Mouse (Mus musculus): ENCODE data around the gene Fam129b. TPM values are rescaled to one million over a fixed set of nuclear protein-coding genes. Genes with fewer than 3 reads are reported as not detected.

Gene Fam129b
- total RNA-seq, 2 experiments from 2014 or later: 24.4 to 31.4 TPM

DNA sequence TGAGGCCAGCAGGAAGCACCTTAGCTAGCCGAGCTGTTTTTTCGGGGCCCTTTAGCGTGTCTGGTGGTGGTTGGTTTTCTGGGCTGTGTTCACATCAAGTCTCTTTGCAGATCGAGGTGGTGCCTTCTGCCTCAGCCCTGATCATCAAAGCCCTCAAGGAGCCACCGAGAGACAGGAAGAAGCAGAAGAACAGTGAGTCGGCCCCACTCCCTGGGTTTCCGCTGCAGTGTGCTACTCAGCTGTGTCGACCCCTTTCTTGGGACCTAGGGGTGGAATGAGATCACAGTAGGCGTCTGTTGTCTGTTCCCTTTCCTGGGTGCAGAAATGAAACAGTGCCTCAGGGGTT, 86.9 kb downstream of the Fam129b start:
- intact Hi-C loops (cut with DNase I): no loop called here
- peak overlapping the region; percentile 73 for H3K4me3 ChIP-seq
- TF ChIP-seq CTCF (IDR thresholded peaks at IDR 0.05): no peak
- H3K27ac ChIP-seq: peak overlapping the region; percentile 92; the same call in 1 of the 2 replicates
- DNase-seq (ENCODE audit: extremely low spot score in 1 of 2, low spot score in 2 of 2): no peak

- Histone ChIP-seq H3K4me3 (no peak overlapping the region), H3K27ac (no peak overlapping the region)
- intact Hi-C loops (cut with DNase I): no loop called here
- no peak for TF ChIP-seq CTCF (IDR thresholded peaks at IDR 0.05)
- DNase-seq (ENCODE audit: extremely low spot score in 1 of 2, low spot score in 2 of 2): no peak
Measured at GRCm38 (mm10) chr2:32963544-32963943, 87.6 kb downstream of the Fam129b start.

DNA sequence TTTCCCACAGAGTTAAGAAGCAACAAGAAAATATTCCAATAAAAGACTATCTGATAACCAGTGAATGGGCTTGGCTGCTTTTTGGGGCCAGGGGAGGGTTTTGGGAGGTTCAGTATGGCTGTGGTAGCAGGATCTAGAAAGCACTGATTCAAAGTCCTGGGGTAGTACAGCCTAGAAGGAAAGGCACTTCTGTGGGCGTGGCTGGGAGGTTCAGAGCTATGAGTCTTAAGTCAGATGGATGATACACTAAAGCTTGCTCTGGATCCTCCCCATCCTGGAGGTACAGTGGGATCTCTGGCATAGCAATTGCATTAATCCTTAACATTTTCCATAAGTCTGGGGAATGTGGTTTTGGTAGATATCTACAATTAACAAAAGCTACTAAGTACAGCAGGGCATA, 88.1 kb downstream of the Fam129b start:
- Histone ChIP-seq H3K4me3 (no peak overlapping the region), H3K27ac (no peak overlapping the region)
- no peak for DNase-seq (ENCODE audit: extremely low spot score in 1 of 2, low spot score in 2 of 2)
- intact Hi-C loops (cut with DNase I): no loop called here
- TF ChIP-seq CTCF (IDR thresholded peaks at IDR 0.05): no peak

DNA sequence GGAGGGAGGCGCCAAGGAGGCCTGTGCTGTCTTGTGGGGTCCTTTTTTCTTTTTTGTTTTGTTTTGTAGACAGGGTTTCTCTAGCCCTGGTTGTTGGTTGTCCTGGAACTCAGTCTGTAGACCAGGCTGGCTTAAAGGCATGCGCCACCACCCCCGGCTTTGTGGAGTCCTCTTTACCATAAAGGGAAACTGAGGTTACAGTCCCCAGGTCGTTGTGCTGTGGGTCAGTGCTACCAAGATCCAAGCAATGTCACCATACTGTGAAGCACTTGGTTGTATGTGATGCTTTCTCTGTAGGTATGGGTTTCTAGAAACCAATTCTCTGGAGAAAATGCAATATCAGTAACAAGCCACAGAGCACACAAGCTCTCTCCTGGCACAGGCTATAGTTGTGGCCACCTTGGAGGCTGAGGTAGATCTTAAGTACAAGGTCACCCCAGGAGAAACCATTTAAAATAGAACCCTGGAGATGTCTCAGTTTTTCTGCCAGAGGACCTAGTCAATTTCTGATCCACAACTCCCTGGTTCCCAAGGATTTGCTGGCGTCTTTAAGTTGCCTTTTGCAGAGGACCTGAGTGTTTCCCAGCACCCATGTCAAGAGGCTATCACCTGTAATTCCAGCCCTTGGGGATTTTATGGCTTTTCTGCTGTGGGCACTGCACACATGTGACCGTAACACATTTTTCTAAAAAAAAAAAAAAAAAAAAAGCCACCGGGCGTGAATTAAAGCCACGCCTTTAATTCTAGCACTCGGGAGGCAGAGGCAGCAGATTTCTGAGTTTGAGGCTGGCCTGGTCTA, 88.9 kb downstream of the Fam129b start:
- intact Hi-C loops (cut with DNase I): no loop called here
- TF ChIP-seq CTCF (IDR thresholded peaks at IDR 0.05): no peak
- Histone ChIP-seq H3K4me3 (no peak overlapping the region), H3K27ac (no peak overlapping the region)
- no peak for DNase-seq (ENCODE audit: extremely low spot score in 1 of 2, low spot score in 2 of 2)

DNA sequence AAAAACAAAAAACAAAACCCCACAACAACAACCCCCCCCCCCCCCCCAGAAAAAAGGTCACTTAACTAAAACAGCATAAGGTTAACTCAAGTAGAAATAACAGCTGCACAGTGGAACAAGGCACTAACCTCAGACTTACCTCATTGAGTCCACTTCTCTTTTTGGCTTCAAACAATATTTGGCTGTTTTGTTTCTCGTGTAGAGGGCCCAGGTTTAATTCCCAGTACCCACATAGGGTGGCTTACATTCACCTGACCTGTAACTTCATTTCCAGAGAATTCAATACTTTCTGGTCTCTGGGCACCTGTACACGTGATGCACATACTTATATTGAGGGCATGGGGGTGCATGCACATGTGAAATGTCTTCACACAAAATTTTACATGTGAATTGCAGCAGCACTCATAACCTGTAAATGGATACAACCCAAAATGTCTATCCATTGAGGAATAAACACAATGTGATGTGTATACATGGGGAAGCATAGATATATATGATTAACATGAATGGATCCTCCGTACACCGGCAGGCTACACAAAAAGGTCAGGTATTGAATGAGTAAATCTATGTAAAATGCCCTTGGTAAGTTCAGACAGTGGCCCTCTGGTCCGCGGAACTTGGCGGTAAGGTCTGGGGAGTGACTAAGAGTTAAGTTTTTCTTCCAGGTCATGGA, 89.7 kb downstream of the Fam129b start:
- TF ChIP-seq CTCF (IDR thresholded peaks at IDR 0.05): no peak
- DNase-seq (ENCODE audit: extremely low spot score in 1 of 2, low spot score in 2 of 2): no peak
- intact Hi-C loops (cut with DNase I): no loop called here
- no peak overlapping the region; the same call in 1 of the 2 replicates for H3K27ac ChIP-seq
- no peak overlapping the region for H3K4me3 ChIP-seq

- no peak for TF ChIP-seq CTCF (IDR thresholded peaks at IDR 0.05)
- DNase-seq (ENCODE audit: extremely low spot score in 1 of 2, low spot score in 2 of 2): no peak
- H3K27ac ChIP-seq: peak overlapping the region; percentile 99
- intact Hi-C loops (cut with DNase I): no loop called here
- H3K4me3 ChIP-seq: peak overlapping the region; percentile 70
Measured at GRCm38 (mm10) chr2:32966184-32966688, 90.3 kb downstream of the Fam129b start.

DNA sequence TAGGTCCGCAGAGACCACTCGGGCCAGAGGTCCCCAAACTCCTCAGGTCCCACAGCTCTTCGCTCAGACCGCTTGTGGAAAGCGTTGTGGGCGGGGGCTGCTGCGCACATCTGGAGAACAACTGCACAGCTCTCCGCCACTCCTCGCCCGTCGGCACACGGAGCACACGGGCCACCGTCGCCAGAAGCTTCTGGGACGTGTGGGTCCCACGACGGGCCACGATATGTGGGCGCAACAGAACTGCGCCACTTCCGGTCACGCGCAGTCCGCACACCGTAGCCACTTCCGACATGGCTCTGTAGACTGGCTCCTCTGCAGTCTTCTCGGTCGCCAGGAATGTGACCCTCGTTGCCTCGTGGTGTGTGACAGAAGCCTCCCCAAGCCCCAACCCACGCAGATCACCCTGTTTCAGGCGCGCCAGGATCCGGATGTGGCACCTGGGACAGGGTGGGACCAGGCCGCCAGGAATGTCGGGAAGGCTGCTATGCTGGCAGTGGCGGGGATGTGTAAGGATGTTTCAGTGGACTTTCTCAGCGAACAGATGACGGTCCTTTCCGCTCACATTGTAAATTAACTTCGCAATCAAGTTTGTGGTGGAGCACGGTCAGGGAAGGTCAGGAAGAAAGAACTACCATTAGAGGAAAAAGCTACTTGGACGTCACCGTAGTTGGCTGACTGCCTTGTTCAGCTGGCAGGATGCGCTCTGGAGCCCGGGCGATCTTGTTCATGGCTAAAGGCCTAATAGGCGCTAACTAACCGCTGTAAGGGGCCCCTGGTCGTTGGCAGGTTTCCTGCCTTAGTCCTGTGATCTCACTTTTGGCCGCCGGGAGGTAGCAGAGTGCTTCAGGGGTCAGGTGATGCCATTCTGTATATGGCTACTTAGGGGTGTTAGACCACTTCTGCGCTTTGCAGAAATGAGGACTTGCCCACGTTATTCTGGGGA, 91.0 kb downstream of the Fam129b start:
- intact Hi-C loops (cut with DNase I): no loop called here
- peak; percentile 88 for DNase-seq (ENCODE audit: extremely low spot score in 1 of 2, low spot score in 2 of 2)
- Histone ChIP-seq H3K27ac (peak overlapping the region; percentile 99), H3K4me3 (peak overlapping the region; percentile 70)
- TF ChIP-seq CTCF (IDR thresholded peaks at IDR 0.05): peak; percentile 50

GRCm38 (mm10) chr2:32968024-32968614, 92.2 kb downstream of the Fam129b start:
- TF ChIP-seq CTCF (IDR thresholded peaks at IDR 0.05): no peak
- H3K4me3 ChIP-seq: peak overlapping the region; percentile 70
- peak overlapping the region; percentile 99 for H3K27ac ChIP-seq
- DNase-seq (ENCODE audit: extremely low spot score in 1 of 2, low spot score in 2 of 2): no peak
- intact Hi-C loops (cut with DNase I): no loop called here

GRCm38 (mm10) chr2:32969326-32969725, 93.4 kb downstream of the Fam129b start:
- Histone ChIP-seq H3K27ac (peak overlapping the region; percentile 54), H3K4me3 (no peak overlapping the region)
- DNase-seq (ENCODE audit: extremely low spot score in 1 of 2, low spot score in 2 of 2): no peak
- no peak for TF ChIP-seq CTCF (IDR thresholded peaks at IDR 0.05)
- intact Hi-C loops (cut with DNase I): no loop called here

GRCm38 (mm10) chr2:32971235-32971634, 95.3 kb downstream of the Fam129b start:
- intact Hi-C loops (cut with DNase I): no loop called here
- no peak overlapping the region for H3K4me3 ChIP-seq
- no peak overlapping the region for H3K27ac ChIP-seq
- DNase-seq (ENCODE audit: extremely low spot score in 1 of 2, low spot score in 2 of 2): no peak
- no peak for TF ChIP-seq CTCF (IDR thresholded peaks at IDR 0.05)

GRCm38 (mm10) chr2:32974216-32974615, 98.3 kb downstream of the Fam129b start:
- Histone ChIP-seq H3K27ac (no peak overlapping the region), H3K4me3 (no peak overlapping the region)
- no peak for DNase-seq (ENCODE audit: extremely low spot score in 1 of 2, low spot score in 2 of 2)
- intact Hi-C loops (cut with DNase I): no loop called here
- no peak for TF ChIP-seq CTCF (IDR thresholded peaks at IDR 0.05)

Other genes starting within 250 kb of the Fam129b start
- 10 to 100 TPM; 22.2 to 23.0 TPM for gene Eng, start 229.5 kb upstream of the Fam129b start, total RNA-seq (2021)
- 10 to 100 TPM in 1 of 2 experiments, 1 to 10 TPM in 1; 9.4 to 10.5 TPM for gene Fpgs, start 172.0 kb upstream of the Fam129b start, total RNA-seq (2021)
- gene Cdk9, start 163.0 kb upstream of the Fam129b start, total RNA-seq (2021): 100 to 1,000 TPM; 129 to 134 TPM
- 10 to 100 TPM; 31.1 to 42.5 TPM for gene Sh2d3c, start 155.1 kb upstream of the Fam129b start, total RNA-seq (2021)
- 1 to 10 TPM; 1.6 to 2.2 TPM for gene 6330409D20Rik, start 135.1 kb upstream of the Fam129b start, total RNA-seq (2021)
- gene Tor2a, start 118.9 kb upstream of the Fam129b start, total RNA-seq (2021): 10 to 100 TPM; 30.4 to 30.7 TPM
- gene Ttc16, start 100.5 kb upstream of the Fam129b start, total RNA-seq (2021): under 1 TPM; 0.40 to 0.52 TPM
- gene Ptrh1, start 100.3 kb upstream of the Fam129b start, total RNA-seq (2021): 1 to 10 TPM; 7.9 to 9.3 TPM
- gene Cfap157, start 91.7 kb upstream of the Fam129b start, total RNA-seq (2021): under 1 TPM; 0.20 to 0.61 TPM
- gene Stxbp1, start 28.9 kb upstream of the Fam129b start, total RNA-seq (2021): 100 to 1,000 TPM; 947 to 984 TPM
- 100 to 1,000 TPM; 110 to 129 TPM for gene Rpl12, start 85.4 kb downstream of the Fam129b start, total RNA-seq (2021)
- gene Lrsam1, start 85.5 kb downstream of the Fam129b start, total RNA-seq (2021): 10 to 100 TPM; 37.6 to 38.2 TPM
- 10 to 100 TPM; 23.9 to 26.7 TPM for gene Slc2a8, start 106.0 kb downstream of the Fam129b start, total RNA-seq (2021)